Comparison of ENCODE assay signal across 9 mouse cellular contexts in the genomic region with DNA sequence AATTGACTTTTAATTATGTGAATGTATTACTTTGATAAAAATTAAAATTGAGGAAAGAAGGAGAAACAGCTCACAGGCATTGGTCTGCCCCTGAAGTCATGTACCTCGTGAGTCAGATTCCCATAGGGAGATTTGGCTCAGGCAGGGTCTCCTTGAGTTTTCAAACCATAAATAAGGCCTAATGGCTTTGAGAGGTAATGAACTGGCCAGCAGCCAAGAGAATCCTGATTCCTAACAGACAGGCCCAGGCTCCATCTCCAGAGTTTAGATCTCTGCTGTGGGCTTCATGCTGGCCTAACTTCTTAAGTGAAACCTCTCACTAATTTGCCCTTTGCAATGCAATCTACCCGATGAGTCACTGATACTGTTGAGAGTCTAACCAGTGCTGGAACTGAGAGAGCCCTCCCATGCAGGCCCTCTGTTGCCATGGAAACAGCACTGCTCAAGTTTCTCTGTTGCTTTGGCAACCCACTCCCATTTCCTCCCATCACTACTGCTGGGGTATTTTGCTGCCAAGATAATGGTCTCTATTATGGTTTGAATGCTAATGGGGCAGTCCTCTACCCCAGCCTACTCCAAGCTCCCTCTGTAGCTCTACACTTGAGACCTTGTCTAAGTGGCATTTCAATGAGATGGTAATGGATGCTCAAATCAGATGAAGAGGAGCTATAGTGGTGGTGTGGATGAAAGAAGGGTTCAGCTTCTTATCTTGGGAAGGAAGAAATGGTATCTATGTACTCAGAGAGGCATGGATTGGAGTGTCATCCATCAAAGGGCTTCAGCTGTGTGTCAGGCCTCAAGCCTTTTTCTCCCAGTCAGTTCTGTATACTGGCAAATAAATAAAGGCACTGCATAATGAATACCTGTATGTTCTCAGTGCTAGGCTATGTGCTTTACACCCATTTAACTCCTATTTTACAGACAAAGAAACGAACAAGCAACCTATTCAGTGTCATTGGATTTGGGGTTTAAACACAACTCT.
DNase-seq lines count a peak whose midpoint lies in the region; ATAC-seq and TF ChIP-seq lines count a peak whose summit lies in the region.
"Had no signal": no experiment of that assay in that cellular context is flagged by ENCODE, and none has a peak within 500 bp of the region (broad histone marks: within the 10 kb centered on the region; RNA-seq: fewer than 3 reads in every experiment).

No protein-coding gene starts in this region.

- no peaks in the 10 kb centered on the region for H3K27me3 ChIP-seq in kidney, postnatal 0 days (ENCODE audit: insufficient read depth, low read length)
- no peaks in the 10 kb centered on the region for H3K27me3 ChIP-seq in embryonic facial prominence, embryonic 11.5 days (ENCODE audit: control insufficient read depth, insufficient read depth, low read length)
- no peaks in the 10 kb centered on the region for H3K27me3 ChIP-seq in hindbrain, postnatal 0 days (ENCODE audit: insufficient read depth, low read length)
- no peaks in the 10 kb centered on the region for H3K27me3 ChIP-seq in limb, embryonic 14.5 days (ENCODE audit: control insufficient read depth, insufficient read depth, low read length)

- H3K9me3 ChIP-seq in kidney, postnatal 0 days (replicated peaks; ENCODE audit: low read length): no peaks in the 10 kb centered on the region
- H3K9me3 ChIP-seq in embryonic facial prominence, embryonic 11.5 days (replicated peaks; ENCODE audit: control insufficient read depth, low read length): no peaks in the 10 kb centered on the region
- H3K9me3 ChIP-seq in hindbrain, postnatal 0 days (ENCODE audit: low read length): no peaks in the 10 kb centered on the region
- no peaks in the 10 kb centered on the region for H3K9me3 ChIP-seq in limb, embryonic 14.5 days (ENCODE audit: control insufficient read depth, low read length)

- DNase-seq in kidney, postnatal 0 days (ENCODE audit: low spot score): peak; percentile 74
- no peak for DNase-seq in kidney, adult 11 months
- DNase-seq in embryonic facial prominence, embryonic 11.5 days (ENCODE audit: low spot score): peak; percentile 93
- peak; percentile 97 for DNase-seq in hindbrain, postnatal 0 days (ENCODE audit: low spot score)
- DNase-seq in limb, embryonic 14.5 days (ENCODE audit: low spot score): peak; percentile 80
- peak; percentile 95 for DNase-seq in telencephalon, adult 2 months (ENCODE audit: low read depth, low spot score)
- no peak for DNase-seq in liver

- WGBS in kidney, postnatal 0 days: 34% methylated on average over 3 of the region's 3 CpGs
- 34% methylated on average over 3 of the region's 3 CpGs for WGBS in embryonic facial prominence, embryonic 11.5 days
- 18% methylated on average over 3 of the region's 3 CpGs for WGBS in hindbrain, postnatal 0 days
- WGBS in limb, embryonic 14.5 days: 37% methylated on average over 3 of the region's 3 CpGs

- no peak overlapping the region for H3K27ac ChIP-seq in kidney, postnatal 0 days
- H3K27ac ChIP-seq in embryonic facial prominence, embryonic 11.5 days (replicated peaks; ENCODE audit: low read depth, low read length): no peak overlapping the region; the same call in 1 of the 2 replicates
- peak overlapping the region; percentile 84 for H3K27ac ChIP-seq in hindbrain, postnatal 0 days
- no peak overlapping the region for H3K27ac ChIP-seq in limb, embryonic 14.5 days (replicated peaks; ENCODE audit: low read depth, low read length)
- H3K27ac ChIP-seq: liver, embryonic 14.5 days had no signal

- no peak overlapping the region for H3K4me3 ChIP-seq in kidney, postnatal 0 days (replicated peaks; ENCODE audit: low read depth, low read length)
- H3K4me3 ChIP-seq in embryonic facial prominence, embryonic 11.5 days (ENCODE audit: low read depth, low read length): no peak overlapping the region
- H3K4me3 ChIP-seq in hindbrain, postnatal 0 days (ENCODE audit: low read length): no peak overlapping the region
- no peak overlapping the region for H3K4me3 ChIP-seq in limb, embryonic 14.5 days (replicated peaks; ENCODE audit: low read length)

- no peaks in the 10 kb centered on the region for H3K4me1 ChIP-seq in kidney, postnatal 0 days (replicated peaks; ENCODE audit: insufficient read depth, low read length)
- H3K4me1 ChIP-seq in embryonic facial prominence, embryonic 11.5 days (ENCODE audit: control insufficient read depth, insufficient read depth, low read length): no peaks in the 10 kb centered on the region; the same call in 1 of the 2 replicates
- H3K4me1 ChIP-seq in hindbrain, postnatal 0 days (ENCODE audit: insufficient read depth, low read length): peaks cover 17% of the 10 kb centered on the region
- peaks cover 8% of the 10 kb centered on the region; the same call in 1 of the 2 replicates for H3K4me1 ChIP-seq in limb, embryonic 14.5 days (ENCODE audit: control insufficient read depth, insufficient read depth, low read length)

- ATAC-seq in kidney, postnatal 0 days (replicated peaks; ENCODE audit: low FRiP score, low read depth): peak; percentile 78
- peak; percentile 94 for ATAC-seq in embryonic facial prominence, embryonic 11.5 days (replicated peaks; ENCODE audit: insufficient number of reproducible peaks, low FRiP score, low TSS enrichment, low read depth)
- peak; percentile 94 for ATAC-seq in hindbrain, postnatal 0 days
- peak; percentile 79 for ATAC-seq in limb, embryonic 14.5 days (ENCODE audit: low FRiP score, low read depth)
- no peak for ATAC-seq in megakaryocyte-erythroid progenitor cell, adult 5-6 weeks (replicated peaks; ENCODE audit: low FRiP score, low TSS enrichment, poor library complexity, severe bottlenecking)

- no peak overlapping the region for H3K4me2 ChIP-seq in kidney, postnatal 0 days (ENCODE audit: low read length)
- H3K4me2 ChIP-seq in embryonic facial prominence, embryonic 11.5 days (ENCODE audit: low read depth, low read length): no peak overlapping the region
- no peak overlapping the region for H3K4me2 ChIP-seq in hindbrain, postnatal 0 days (ENCODE audit: low read depth, low read length)
- no peak overlapping the region for H3K4me2 ChIP-seq in limb, embryonic 14.5 days (replicated peaks; ENCODE audit: low read depth, low read length, severe bottlenecking)

- TF ChIP-seq CTCF in kidney, postnatal 0 days (IDR thresholded peaks at IDR 0.05; ENCODE audit: low read depth): no peak
- TF ChIP-seq CTCF in hindbrain, postnatal 0 days (IDR thresholded peaks at IDR 0.05; ENCODE audit: low read depth): no peak

- no peak overlapping the region for H3K9ac ChIP-seq in kidney, postnatal 0 days (ENCODE audit: low read depth, low read length)
- no peak overlapping the region for H3K9ac ChIP-seq in embryonic facial prominence, embryonic 11.5 days (replicated peaks; ENCODE audit: low read length)
- H3K9ac ChIP-seq in hindbrain, postnatal 0 days (replicated peaks; ENCODE audit: low read length): no peak overlapping the region
- H3K9ac ChIP-seq in limb, embryonic 14.5 days (ENCODE audit: low read depth, low read length, severe bottlenecking): no peak overlapping the region
- H3K9ac ChIP-seq: liver, embryonic 14.5 days had no signal

- TF ChIP-seq POLR2A in limb, embryonic 14.5 days (IDR thresholded peaks at IDR 0.05; ENCODE audit: borderline replicate concordance, extremely low read depth, insufficient read depth, insufficient read length): no peak

- no peaks in the 10 kb centered on the region for H3K36me3 ChIP-seq in kidney, postnatal 0 days (ENCODE audit: insufficient read depth, low read length)
- no peaks in the 10 kb centered on the region for H3K36me3 ChIP-seq in embryonic facial prominence, embryonic 11.5 days (replicated peaks; ENCODE audit: control insufficient read depth, insufficient read depth, low read depth, low read length)
- H3K36me3 ChIP-seq in hindbrain, postnatal 0 days (ENCODE audit: insufficient read depth, low read length): no peaks in the 10 kb centered on the region
- no peaks in the 10 kb centered on the region for H3K36me3 ChIP-seq in limb, embryonic 14.5 days (ENCODE audit: control insufficient read depth, insufficient read depth, low read length)

Comparison
In these comparisons a context has a peak if more than half of its experiments do, and no peak if none do; other contexts are left out.
1. DNase-seq: peak in kidney, postnatal 0 days (single experiment), embryonic facial prominence, embryonic 11.5 days (single experiment), hindbrain, postnatal 0 days (single experiment), limb, embryonic 14.5 days (single experiment) and telencephalon, adult 2 months (single experiment); none in kidney, adult 11 months (single experiment) and liver (single experiment).